13 mouse cellular contexts compared by ENCODE assay signal in the genomic region with DNA sequence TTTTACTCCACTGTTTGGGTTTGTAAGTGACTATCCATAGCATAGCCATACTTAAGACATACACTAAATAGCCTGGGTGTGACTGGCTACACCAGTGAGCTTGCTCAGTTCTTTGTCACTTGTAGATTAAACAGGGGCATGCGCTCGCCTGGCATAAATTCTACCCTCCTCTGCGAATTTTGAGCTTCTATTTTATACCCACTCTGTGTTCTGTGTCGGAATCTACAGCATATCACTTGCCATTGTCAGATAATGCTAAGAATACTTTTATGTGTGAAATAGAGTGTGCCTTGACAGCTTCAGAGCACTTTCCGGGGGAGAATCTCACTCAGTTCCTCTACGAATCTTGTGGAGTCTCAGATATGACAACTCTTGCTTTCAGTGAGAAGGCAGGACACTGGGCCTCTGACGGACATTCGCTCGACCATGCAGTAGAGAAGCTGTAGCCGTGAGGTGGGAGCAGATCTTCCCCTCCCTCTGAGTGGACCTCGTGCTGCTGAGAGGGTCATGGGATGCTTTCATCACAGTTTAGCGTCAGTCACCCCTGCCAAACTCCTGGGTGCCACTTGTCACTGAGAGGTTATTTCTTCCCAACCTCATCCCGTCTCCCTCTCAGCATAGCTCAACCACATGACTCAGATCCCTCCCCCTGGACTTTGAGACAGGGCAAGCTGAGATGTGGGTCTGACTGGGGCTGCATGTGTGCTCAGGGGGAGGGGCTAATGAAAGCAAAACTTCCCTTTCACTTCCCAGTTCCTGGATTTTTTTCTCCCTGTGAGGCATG. TPM values are rescaled to one million over a fixed set of nuclear protein-coding genes. Genes with fewer than 3 reads are reported as not detected.
DNase-seq lines count a peak whose midpoint lies in the region; ATAC-seq lines count a peak whose summit lies in the region.
"Had no signal": no experiment of that assay in that cellular context is flagged by ENCODE, and none has a peak within 500 bp of the region (broad histone marks: within the 10 kb centered on the region; RNA-seq: fewer than 3 reads in every experiment).

No protein-coding gene starts in this region.

- H3K4me2 ChIP-seq in embryonic facial prominence, embryonic 11.5 days (ENCODE audit: low read depth, low read length) = no peak overlapping the region

- H3K9ac ChIP-seq in embryonic facial prominence, embryonic 11.5 days (replicated peaks; ENCODE audit: low read length) = no peak overlapping the region

- H3K4me3 ChIP-seq in embryonic facial prominence, embryonic 11.5 days (ENCODE audit: low read depth, low read length) = no peak overlapping the region
- H3K4me3 ChIP-seq in embryonic facial prominence, embryonic 10.5 days = no peak overlapping the region

- ATAC-seq in embryonic facial prominence, embryonic 11.5 days (replicated peaks; ENCODE audit: insufficient number of reproducible peaks, low FRiP score, low TSS enrichment, low read depth) = 0 out of 2 replicates have a peak, but pooled peaks have one; percentile 18

- H3K27me3 ChIP-seq in embryonic facial prominence, embryonic 11.5 days (ENCODE audit: control insufficient read depth, insufficient read depth, low read length) = no peaks in the 10 kb centered on the region
- no peaks in the 10 kb centered on the region for H3K27me3 ChIP-seq in embryonic facial prominence, embryonic 10.5 days (replicated peaks; ENCODE audit: low read depth, poor library complexity, severe bottlenecking)

- no peaks in the 10 kb centered on the region for H3K4me1 ChIP-seq in embryonic facial prominence, embryonic 11.5 days (ENCODE audit: control insufficient read depth, insufficient read depth, low read length)
- no peaks in the 10 kb centered on the region for H3K4me1 ChIP-seq in embryonic facial prominence, embryonic 10.5 days

- no peak for DNase-seq in embryonic facial prominence, embryonic 11.5 days (ENCODE audit: low spot score)
- DNase-seq in embryonic facial prominence, embryonic 10.5 days (ENCODE audit: low spot score) = no peak
- DNase-seq in lung, postnatal 10 days = peak; percentile 17
- DNase-seq in lung, postnatal 25 days (ENCODE audit: low spot score) = no peak
- DNase-seq in kidney, postnatal 25 days = peak; percentile 61 to 83
- DNase-seq in yolk sac, embryonic 10.5 days (ENCODE audit: low spot score) = peak; percentile 82
- no peak for DNase-seq in gastrocnemius, postnatal 14 days
- no peak for DNase-seq in layer of hippocampus, postnatal 36 days
- DNase-seq: adrenal gland, adult 2 months; cerebellum, adult 11-12 months had no signal

- intact Hi-C loops in gastrocnemius, postnatal 14 days (cut with DNase I; ENCODE audit: low total_unique reads) = no loop called here

- H3K27ac ChIP-seq in embryonic facial prominence, embryonic 11.5 days (replicated peaks; ENCODE audit: low read depth, low read length) = no peak overlapping the region
- no peak overlapping the region for H3K27ac ChIP-seq in embryonic facial prominence, embryonic 10.5 days (replicated peaks)

- no peaks in the 10 kb centered on the region for H3K9me3 ChIP-seq in embryonic facial prominence, embryonic 11.5 days (replicated peaks; ENCODE audit: control insufficient read depth, low read length)
- no peaks in the 10 kb centered on the region for H3K9me3 ChIP-seq in embryonic facial prominence, embryonic 10.5 days

- no peaks in the 10 kb centered on the region for H3K36me3 ChIP-seq in embryonic facial prominence, embryonic 11.5 days (replicated peaks; ENCODE audit: control insufficient read depth, insufficient read depth, low read depth, low read length)
- no peaks in the 10 kb centered on the region for H3K36me3 ChIP-seq in embryonic facial prominence, embryonic 10.5 days (replicated peaks)

- 80% methylated on average over 13 of the region's 13 CpGs for WGBS in embryonic facial prominence, embryonic 11.5 days
- WGBS in embryonic facial prominence, embryonic 10.5 days = 85% methylated on average over 13 of the region's 13 CpGs

RNA-seq across cellular contexts. Expression of gene Kif6, which starts 12.3 kb away (rescaled TPM):
- 1.9 and 3.1 TPM in 2 replicates for polyA plus RNA-seq in embryonic facial prominence, embryonic 11.5 days (2014; fragmentation: Nextera tagmentation; extraction: Ambion mirVana)
- polyA plus RNA-seq in embryonic facial prominence, embryonic 10.5 days (2016; fragmentation: Nextera tagmentation; extraction: Ambion mirVana) = 2.7 and 3.5 TPM in 2 replicates
- total RNA-seq in gastrocnemius, postnatal 14 days (2021) = not detected
- total RNA-seq in layer of hippocampus, postnatal 36 days (2021) = 1 to 10 TPM; 4.7 to 5.0 TPM
- total RNA-seq: granulocyte monocyte progenitor cell, adult 5-6 weeks; megakaryocyte-erythroid progenitor cell, adult 5-6 weeks; neutrophil, adult 5-6 weeks had no signal

Comparison
In these comparisons a context has a peak if more than half of its experiments do, and no peak if none do; other contexts are left out.
1. DNase-seq: peak in lung, postnatal 10 days (single experiment), kidney, postnatal 25 days (2 of 2) and yolk sac, embryonic 10.5 days (single experiment); none in embryonic facial prominence, embryonic 11.5 days (single experiment), embryonic facial prominence, embryonic 10.5 days (single experiment), lung, postnatal 25 days (single experiment), gastrocnemius, postnatal 14 days (single experiment) and layer of hippocampus, postnatal 36 days (0 of 2).
2. RNA of gene Kif6, which starts 12.3 kb away (total RNA-seq): 4.7 to 5.0 TPM in layer of hippocampus, postnatal 36 days; not detected in gastrocnemius, postnatal 14 days; every median in the first group is over 4 times any median in the second.